Mouse (Mus musculus) megakaryocyte progenitor cell, adult 5-6 weeks (primary cell): ENCODE measurements at regions not wholly inside any gene's neighbourhood (a gene's known extent, or its start where the extent isn't known, plus 50 kb on each side); places are given as distances from the start of the nearest gene placed in this dataset.

Experiments used
- ATAC-seq: replicated peaks from 2 replicates; pipeline ENCODE4 v1.8.0; 2016; ENCODE audit warnings: mild to moderate bottlenecking, moderate TSS enrichment, inconsistent platforms; ENCODE audit not compliant: poor library complexity

GRCm38 (mm10) chr8:127885211-127885610, 473.2 kb upstream of the Nrp1 start:
- no peak for ATAC-seq

- peak; percentile 31; the same call in 1 of the 2 replicates for ATAC-seq
Measured at GRCm38 (mm10) chr8:127885831-127886230, 472.6 kb upstream of the Nrp1 start.

GRCm38 (mm10) chr8:127890729-127891128, 467.7 kb upstream of the Nrp1 start:
- ATAC-seq: no peak

- ATAC-seq: no peak
Measured at GRCm38 (mm10) chr8:127894284-127894683, 464.1 kb upstream of the Nrp1 start.

GRCm38 (mm10) chr8:127908436-127908835, 450.0 kb upstream of the Nrp1 start:
- no peak for ATAC-seq

GRCm38 (mm10) chr8:127909580-127909979, 448.8 kb upstream of the Nrp1 start:
- ATAC-seq: peak; percentile 81

GRCm38 (mm10) chr8:127914086-127914485, 444.3 kb upstream of the Nrp1 start:
- no peak for ATAC-seq

GRCm38 (mm10) chr8:127914914-127915313, 443.5 kb upstream of the Nrp1 start:
- ATAC-seq: no peak

- no peak for ATAC-seq
Measured at GRCm38 (mm10) chr8:127915591-127916028, 442.8 kb upstream of the Nrp1 start.

- ATAC-seq: no peak
Measured at GRCm38 (mm10) chr8:127921925-127922324, 436.5 kb upstream of the Nrp1 start.

GRCm38 (mm10) chr8:127923321-127923720, 435.1 kb upstream of the Nrp1 start:
- ATAC-seq: no peak

- ATAC-seq: no peak
Measured at GRCm38 (mm10) chr8:127932276-127932675, 426.1 kb upstream of the Nrp1 start.

GRCm38 (mm10) chr8:127936792-127937435, 421.5 kb upstream of the Nrp1 start:
- ATAC-seq: no peak

GRCm38 (mm10) chr8:127939284-127939985, 419.0 kb upstream of the Nrp1 start:
- ATAC-seq: peak; percentile 88

GRCm38 (mm10) chr8:127939986-127940359, 418.4 kb upstream of the Nrp1 start:
- ATAC-seq: no peak

- ATAC-seq: no peak
Measured at GRCm38 (mm10) chr8:127942319-127942718, 416.1 kb upstream of the Nrp1 start.

GRCm38 (mm10) chr8:127944955-127945498, 413.4 kb upstream of the Nrp1 start:
- ATAC-seq: no peak

GRCm38 (mm10) chr8:127957571-127957970, 400.8 kb upstream of the Nrp1 start:
- ATAC-seq: no peak

GRCm38 (mm10) chr8:127958351-127959044, 399.9 kb upstream of the Nrp1 start:
- ATAC-seq: no peak

- peak; percentile 79 for ATAC-seq
Measured at GRCm38 (mm10) chr8:127962862-127963261, 395.5 kb upstream of the Nrp1 start.

- no peak for ATAC-seq
Measured at GRCm38 (mm10) chr8:127963625-127964024, 394.8 kb upstream of the Nrp1 start.

GRCm38 (mm10) chr8:127964801-127965200, 393.6 kb upstream of the Nrp1 start:
- no peak for ATAC-seq
